Mouse (Mus musculus) A20 (cell line): ENCODE results near the gene Olfr1459.

ENCODE experiments used
- DNase-seq: peaks from one replicate; pipeline ENCODE4 v3.0.0-alpha.2; 2011; ENCODE audit warnings: low read depth, low spot score

The Olfr1459 gene

DNA sequence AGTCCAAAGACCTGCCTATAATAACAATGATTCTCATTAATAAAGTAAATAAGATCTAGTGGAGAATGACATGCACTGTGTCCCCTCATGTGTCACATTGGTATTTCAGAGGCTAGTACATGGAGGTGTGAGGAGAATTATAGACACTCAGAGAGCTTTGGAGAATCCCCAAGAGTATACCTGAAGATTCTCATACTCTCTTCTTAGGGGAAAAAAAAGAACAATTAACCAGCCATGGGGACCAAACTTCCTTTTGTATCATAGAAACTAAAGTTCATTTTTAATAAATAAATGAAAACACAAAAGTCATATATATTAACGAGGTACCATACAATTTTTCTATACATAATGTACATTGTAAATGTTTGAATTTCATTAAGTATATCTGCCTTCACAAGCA is at the start of gene Olfr1459:
Olfr1459 (minus strand) TSS at position 101 of the 400 bp plus-strand sequence.
- DNase-seq = no peak

DNA sequence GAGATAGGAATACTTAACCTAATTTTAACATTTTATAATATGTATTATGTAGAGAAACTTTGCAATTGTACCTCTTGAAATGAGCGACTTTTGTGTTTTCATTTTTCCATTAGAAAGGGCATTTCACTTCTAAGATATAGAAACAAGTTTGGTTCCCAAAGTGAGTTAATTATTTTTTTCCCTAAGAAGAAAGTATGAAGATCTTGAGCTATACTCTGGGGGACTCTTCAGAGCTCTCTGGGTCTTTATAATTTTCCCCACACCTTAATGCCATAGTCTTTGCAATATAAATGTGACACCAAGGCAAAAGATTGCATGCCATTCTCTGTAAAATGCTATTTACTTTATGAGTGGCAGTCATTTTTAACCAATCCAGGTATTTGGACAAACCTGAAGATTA is 36.1 kb upstream of the Olfr1459 start, which contains the start of gene Olfr1462:
Olfr1462 (plus strand) TSS at position 301 of the 400 bp plus-strand sequence.
- no peak for DNase-seq

DNA sequence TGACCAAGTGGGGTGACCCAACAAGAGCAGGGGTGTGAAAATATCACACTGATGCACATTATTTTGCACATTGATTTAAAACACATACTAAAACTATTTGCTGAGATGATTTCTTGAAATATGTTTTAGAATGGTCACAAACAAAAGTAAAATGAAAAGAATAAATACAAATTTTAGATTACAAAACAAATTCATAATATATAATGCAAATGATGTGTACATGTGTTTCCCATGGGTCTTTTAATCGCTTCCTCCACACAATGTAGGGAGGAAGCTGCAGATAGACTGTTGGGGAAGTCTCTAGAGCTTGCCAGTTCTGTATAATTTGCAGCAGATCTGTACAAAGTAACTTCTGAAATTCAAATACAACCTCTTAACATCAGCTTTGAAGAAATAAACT is 13.4 kb upstream of the Olfr1459 start, which contains the start of gene Olfr1461:
Olfr1461 (plus strand) TSS at position 301 of the 400 bp plus-strand sequence.
- DNase-seq = no peak

DNA sequence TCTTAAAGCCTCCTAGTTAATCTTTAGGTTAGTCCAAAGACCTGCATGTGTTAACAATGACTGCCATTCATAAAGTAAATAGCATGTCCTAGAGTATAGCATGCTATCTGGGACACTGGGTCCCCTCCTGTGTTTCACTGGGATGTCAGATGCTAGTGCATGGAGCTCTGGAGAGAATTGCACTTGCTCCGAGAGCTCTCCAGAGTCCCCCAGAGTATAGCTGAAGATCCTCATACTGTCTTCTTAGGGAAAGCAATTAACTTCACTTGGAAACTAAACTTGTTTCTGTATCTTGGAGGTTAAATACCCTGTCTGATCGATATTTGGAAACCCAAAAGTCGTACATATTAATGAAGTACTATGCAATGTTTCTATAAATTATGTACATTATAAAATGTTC is 42.7 kb downstream of the Olfr1459 start, which contains the start of gene Olfr1458:
Olfr1458 (minus strand) TSS at position 101 of the 400 bp plus-strand sequence.
- no peak for DNase-seq

DNA sequence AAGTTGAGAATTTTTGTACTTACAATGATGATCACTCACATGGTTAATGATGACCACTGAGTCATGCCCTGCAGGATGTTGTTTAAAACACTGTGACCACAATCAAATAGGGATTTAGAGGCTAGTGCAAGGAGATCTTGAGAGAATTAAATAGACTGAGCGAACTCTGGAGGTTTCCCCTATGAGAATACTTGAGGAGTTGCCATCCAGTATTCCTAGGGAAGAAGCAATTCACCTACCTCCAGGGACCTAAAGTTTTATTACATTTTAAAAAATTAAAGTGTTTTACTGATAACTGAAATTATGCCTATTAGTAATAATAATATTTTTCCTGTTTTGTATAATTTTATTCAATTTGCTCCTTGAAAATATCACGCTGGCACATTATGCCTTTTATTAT is 51.6 kb downstream of the Olfr1459 start, which contains the start of gene Olfr1457:
Olfr1457 (minus strand) TSS at position 101 of the 400 bp plus-strand sequence.
- no peak for DNase-seq

DNA sequence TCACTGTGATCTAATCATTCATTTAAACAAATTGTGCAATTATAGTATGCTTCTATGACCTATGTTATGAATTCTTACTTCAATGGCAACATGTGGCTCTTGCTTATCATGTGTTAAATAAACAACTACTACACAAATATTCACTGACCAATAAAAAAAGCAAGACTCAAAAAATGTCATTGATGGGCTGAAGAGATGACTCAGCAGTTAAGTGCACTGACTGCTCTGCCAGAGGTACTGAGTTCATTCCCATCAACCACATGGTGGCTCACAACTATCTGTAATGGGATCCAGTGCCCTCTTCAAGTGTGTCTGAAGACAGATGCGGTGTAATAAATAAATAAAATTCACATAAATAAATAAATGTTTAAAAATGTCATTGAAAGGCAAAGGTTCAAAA is 55.4 kb downstream of the Olfr1459 start:
- DNase-seq = no peak
